Mouse (Mus musculus): Measurements from ENCODE around the gene Gm16223. TPM values are rescaled to one million over a fixed set of nuclear protein-coding genes. Genes with fewer than 3 reads are reported as not detected.

Gene Gm16223
- polyA plus RNA-seq (2016; fragmentation: Nextera tagmentation; extraction: Ambion mirVana), result not detected in 2 replicates

- Histone ChIP-seq H3K9me3 (no peaks in the 10 kb centered on the region), H3K36me3 (replicated peaks) (no peaks in the 10 kb centered on the region), H3K27me3 (replicated peaks; ENCODE audit: low read depth, poor library complexity, severe bottlenecking) (no peaks in the 10 kb centered on the region), H3K4me1 (no peaks in the 10 kb centered on the region), H3K4me3 (no peak within 1 kb of the TSS), H3K27ac (replicated peaks) (no peak within 1 kb of the TSS)
- no peak for DNase-seq (ENCODE audit: low spot score)
- 87% methylated on average over 10 of the region's 10 CpGs for WGBS
Observed at GRCm38 (mm10) chr5:42067476-42068187, at the start of gene Gm16223. TSS of gene Gm16223 (plus strand) at chr5:42067960.

GRCm38 (mm10) chr5:42022029-42022428 is 45.7 kb upstream of the Gm16223 start:
- Histone ChIP-seq H3K27me3 (replicated peaks; ENCODE audit: low read depth, poor library complexity, severe bottlenecking) (no peaks in the 10 kb centered on the region), H3K4me1 (no peaks in the 10 kb centered on the region), H3K9me3 (no peaks in the 10 kb centered on the region), H3K36me3 (replicated peaks) (no peaks in the 10 kb centered on the region), H3K27ac (replicated peaks) (no peak overlapping the region), H3K4me3 (no peak overlapping the region)
- WGBS, result 84% methylated on average over 3 of the region's 3 CpGs
- DNase-seq (ENCODE audit: low spot score), result no peak

GRCm38 (mm10) chr5:42023521-42023920 is 44.2 kb upstream of the Gm16223 start:
- 82% methylated on average over 1 of the region's 1 CpGs for WGBS
- H3K4me1 ChIP-seq, result no peaks in the 10 kb centered on the region
- no peak for DNase-seq (ENCODE audit: low spot score)

GRCm38 (mm10) chr5:42036388-42037082 is 31.2 kb upstream of the Gm16223 start:
- H3K27ac ChIP-seq (replicated peaks), result no peak overlapping the region
- H3K27me3 ChIP-seq (replicated peaks; ENCODE audit: low read depth, poor library complexity, severe bottlenecking), result no peaks in the 10 kb centered on the region
- no peaks in the 10 kb centered on the region for H3K9me3 ChIP-seq
- 59% methylated on average over 15 of the region's 15 CpGs for WGBS
- no peaks in the 10 kb centered on the region for H3K36me3 ChIP-seq (replicated peaks)
- no peak overlapping the region for H3K4me3 ChIP-seq
- no peaks in the 10 kb centered on the region for H3K4me1 ChIP-seq
- no peak for DNase-seq (ENCODE audit: low spot score)

More at GRCm38 (mm10) chr5:42023521-42023920, 44.2 kb upstream of the Gm16223 start:
- Histone ChIP-seq H3K27ac (replicated peaks) (no peak overlapping the region), H3K9me3 (no peaks in the 10 kb centered on the region), H3K27me3 (replicated peaks; ENCODE audit: low read depth, poor library complexity, severe bottlenecking) (no peaks in the 10 kb centered on the region), H3K4me3 (no peak overlapping the region), H3K36me3 (replicated peaks) (no peaks in the 10 kb centered on the region)

- Histone ChIP-seq H3K9me3 (no peaks in the 10 kb centered on the region), H3K27ac (replicated peaks) (no peak overlapping the region), H3K27me3 (replicated peaks; ENCODE audit: low read depth, poor library complexity, severe bottlenecking) (no peaks in the 10 kb centered on the region), H3K4me3 (no peak overlapping the region), H3K4me1 (no peaks in the 10 kb centered on the region), H3K36me3 (replicated peaks) (no peaks in the 10 kb centered on the region)
- DNase-seq (ENCODE audit: low spot score), result no peak
- WGBS, result 89% methylated on average over 4 of the region's 4 CpGs
Observed at GRCm38 (mm10) chr5:42054636-42055035, 13.1 kb upstream of the Gm16223 start.

- Histone ChIP-seq H3K27me3 (replicated peaks; ENCODE audit: low read depth, poor library complexity, severe bottlenecking) (no peaks in the 10 kb centered on the region), H3K4me1 (no peaks in the 10 kb centered on the region), H3K9me3 (no peaks in the 10 kb centered on the region), H3K4me3 (no peak overlapping the region), H3K27ac (replicated peaks) (no peak overlapping the region), H3K36me3 (replicated peaks) (no peaks in the 10 kb centered on the region)
- DNase-seq (ENCODE audit: low spot score), result no peak
- 92% methylated on average over 5 of the region's 5 CpGs for WGBS
Observed at GRCm38 (mm10) chr5:42055151-42055550, 12.6 kb upstream of the Gm16223 start.

GRCm38 (mm10) chr5:42065090-42065489 is 2.7 kb upstream of the Gm16223 start:
- no peaks in the 10 kb centered on the region for H3K4me1 ChIP-seq
- H3K36me3 ChIP-seq (replicated peaks), result no peaks in the 10 kb centered on the region
- no peak for DNase-seq (ENCODE audit: low spot score)
- no peaks in the 10 kb centered on the region for H3K27me3 ChIP-seq (replicated peaks; ENCODE audit: low read depth, poor library complexity, severe bottlenecking)
- WGBS, result 83% methylated on average over 2 of the region's 2 CpGs
- no peaks in the 10 kb centered on the region for H3K9me3 ChIP-seq
- no peak overlapping the region for H3K4me3 ChIP-seq
- H3K27ac ChIP-seq (replicated peaks), result no peak overlapping the region

GRCm38 (mm10) chr5:42067075-42067474 is 685 bp upstream of the Gm16223 start:
- Histone ChIP-seq H3K27ac (replicated peaks) (no peak overlapping the region), H3K27me3 (replicated peaks; ENCODE audit: low read depth, poor library complexity, severe bottlenecking) (no peaks in the 10 kb centered on the region)
- 82% methylated on average over 3 of the region's 3 CpGs for WGBS

GRCm38 (mm10) chr5:42068188-42068579 is 424 bp downstream of the Gm16223 start:
- WGBS, result 80% methylated on average over 1 of the region's 1 CpGs
- Histone ChIP-seq H3K9me3 (no peaks in the 10 kb centered on the region), H3K27ac (replicated peaks) (no peak overlapping the region), H3K4me1 (no peaks in the 10 kb centered on the region), H3K4me3 (no peak overlapping the region), H3K36me3 (replicated peaks) (no peaks in the 10 kb centered on the region), H3K27me3 (replicated peaks; ENCODE audit: low read depth, poor library complexity, severe bottlenecking) (no peaks in the 10 kb centered on the region)
- no peak for DNase-seq (ENCODE audit: low spot score)

More at GRCm38 (mm10) chr5:42067075-42067474, 685 bp upstream of the Gm16223 start:
- Histone ChIP-seq H3K9me3 (no peaks in the 10 kb centered on the region), H3K4me1 (no peaks in the 10 kb centered on the region), H3K4me3 (no peak overlapping the region), H3K36me3 (replicated peaks) (no peaks in the 10 kb centered on the region)
- DNase-seq (ENCODE audit: low spot score), result no peak

GRCm38 (mm10) chr5:42116586-42117346 is 49.0 kb downstream of the Gm16223 start:
- Histone ChIP-seq H3K4me3 (no peak overlapping the region), H3K27ac (replicated peaks) (no peak overlapping the region), H3K4me1 (no peaks in the 10 kb centered on the region), H3K36me3 (replicated peaks) (no peaks in the 10 kb centered on the region), H3K27me3 (replicated peaks; ENCODE audit: low read depth, poor library complexity, severe bottlenecking) (no peaks in the 10 kb centered on the region), H3K9me3 (no peaks in the 10 kb centered on the region)
- DNase-seq (ENCODE audit: low spot score), result no peak
- WGBS, result 89% methylated on average over 5 of the region's 5 CpGs

GRCm38 (mm10) chr5:42125562-42125961 is 57.8 kb downstream of the Gm16223 start:
- Histone ChIP-seq H3K4me3 (no peak overlapping the region), H3K4me1 (no peaks in the 10 kb centered on the region), H3K9me3 (no peaks in the 10 kb centered on the region), H3K36me3 (replicated peaks) (no peaks in the 10 kb centered on the region), H3K27ac (replicated peaks) (no peak overlapping the region), H3K27me3 (replicated peaks; ENCODE audit: low read depth, poor library complexity, severe bottlenecking) (no peaks in the 10 kb centered on the region)
- DNase-seq (ENCODE audit: low spot score), result no peak

- H3K36me3 ChIP-seq (replicated peaks), result no peaks in the 10 kb centered on the region
- no peak overlapping the region for H3K4me3 ChIP-seq
- H3K4me1 ChIP-seq, result no peaks in the 10 kb centered on the region
- 79% methylated on average over 3 of the region's 3 CpGs for WGBS
- no peak for DNase-seq (ENCODE audit: low spot score)
- H3K9me3 ChIP-seq, result no peaks in the 10 kb centered on the region
- no peaks in the 10 kb centered on the region for H3K27me3 ChIP-seq (replicated peaks; ENCODE audit: low read depth, poor library complexity, severe bottlenecking)
- no peak overlapping the region for H3K27ac ChIP-seq (replicated peaks)
Observed at GRCm38 (mm10) chr5:42155626-42156025, 87.9 kb downstream of the Gm16223 start.
